Mouse (Mus musculus): ENCODE data around the gene Ces2f. TPM values are rescaled to one million over a fixed set of nuclear protein-coding genes. Genes with fewer than 3 reads are reported as not detected.
A peak's percentile ranks its signal among the peaks of the same experiment; 100 is the strongest.
"Not testable (repeated sequence)": the region's sequence is repeated elsewhere in the genome, so short reads cannot be mapped to it uniquely, and the experiment has no call there.

Gene Ces2f
- total RNA-seq (2021) = under 1 TPM in 1 of 2 experiments, not detected in 1; 0.12 TPM
- long read RNA-seq, experiment 1 = 0 reads
- long read RNA-seq, experiment 2 = 0 reads

DNA sequence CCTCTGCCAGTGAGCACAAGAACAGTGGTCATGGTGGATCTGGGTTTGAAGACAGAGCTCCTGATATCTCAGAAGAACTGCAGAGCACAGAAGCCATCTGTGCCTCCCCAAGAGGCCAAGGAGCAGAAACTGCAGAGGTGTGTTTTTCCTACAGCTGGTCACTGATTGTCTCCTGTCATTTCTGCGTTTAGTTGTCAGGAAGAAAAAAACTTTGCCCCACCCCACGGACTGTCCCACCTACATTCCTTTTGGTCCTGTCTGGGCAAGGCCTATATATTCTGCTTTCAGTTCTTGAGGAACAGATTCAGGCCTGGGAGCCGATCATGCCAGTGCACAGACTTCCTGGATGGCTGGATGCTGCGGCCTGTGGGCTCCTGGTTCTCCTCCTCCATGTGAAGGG, at the start of gene Ces2f:
Ces2f (plus strand) TSS at position 301 of the 400 bp plus-strand sequence.
- no peak for DNase-seq
- intact Hi-C loops (cut with DNase I) = loop anchor here (10.0 kb wide), 1 partner anchor 268 kb away; no protein-coding TSS in a partner anchor

DNA sequence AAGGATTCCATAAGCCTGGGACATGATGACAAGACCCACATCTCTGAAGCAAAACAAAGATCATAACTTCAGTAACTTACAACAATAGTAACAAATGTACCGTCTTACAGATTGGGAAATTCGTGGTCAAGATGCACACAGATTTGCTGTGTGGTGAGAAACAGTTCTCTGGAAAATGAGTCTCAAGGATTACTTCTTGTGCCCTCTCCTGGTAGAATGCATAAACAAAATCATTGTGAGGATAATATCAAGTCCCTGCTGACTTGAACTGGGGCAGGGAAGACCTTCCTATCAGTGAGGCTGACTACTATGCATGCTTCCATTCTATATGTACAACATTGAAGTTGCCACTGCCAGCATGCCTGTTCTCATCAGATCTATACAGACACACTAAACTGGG, 45.4 kb upstream of the Ces2f start:
- intact Hi-C loops (cut with DNase I) = loop anchor here (5.0 kb wide), 1 partner anchor 244 kb away; no protein-coding TSS in a partner anchor
- no peak for DNase-seq

DNA sequence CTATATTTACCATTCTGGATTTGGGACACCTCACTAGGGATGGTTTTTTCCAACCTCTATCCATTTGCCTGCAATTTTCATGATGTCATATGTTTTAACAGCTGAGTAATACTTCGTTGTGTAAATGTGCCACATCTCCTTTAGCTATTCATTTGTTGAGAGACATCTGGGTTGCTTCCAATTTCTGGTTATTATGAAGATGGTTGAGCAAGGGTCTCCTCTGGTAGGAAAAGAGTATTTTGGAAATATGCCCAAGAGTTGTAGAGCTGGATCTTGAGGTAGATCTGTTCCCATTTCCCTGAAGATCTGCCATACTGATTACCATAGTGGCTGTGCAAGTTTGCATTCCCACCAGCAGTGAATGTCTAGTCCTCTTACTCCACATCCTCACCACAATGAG, 40.0 kb upstream of the Ces2f start:
- intact Hi-C loops (cut with DNase I) = no loop called here
- DNase-seq = no peak

DNA sequence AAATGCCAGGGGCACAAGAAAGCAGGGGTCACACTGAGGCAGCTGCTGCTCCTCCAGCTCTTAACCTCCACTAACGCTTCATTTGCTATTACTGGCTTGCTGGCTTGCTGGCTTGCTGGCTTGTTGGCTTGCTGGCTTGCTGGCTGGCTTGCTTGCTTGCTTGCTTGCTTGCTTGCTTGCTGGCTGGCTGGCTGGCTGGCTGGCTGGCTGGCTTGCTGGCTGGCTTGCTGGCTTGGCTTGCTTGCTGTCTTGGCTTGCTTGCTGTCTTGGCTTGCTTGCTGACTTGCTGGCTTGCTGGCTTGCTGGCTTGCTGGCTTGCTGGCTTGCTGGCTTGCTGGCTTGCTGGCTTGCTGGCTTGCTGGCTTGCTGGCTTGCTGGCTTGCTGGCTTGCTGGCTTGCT, 38.1 kb upstream of the Ces2f start:
- peak; percentile 29 to 54 for DNase-seq
- intact Hi-C loops (cut with DNase I) = not testable (repeated sequence)

DNA sequence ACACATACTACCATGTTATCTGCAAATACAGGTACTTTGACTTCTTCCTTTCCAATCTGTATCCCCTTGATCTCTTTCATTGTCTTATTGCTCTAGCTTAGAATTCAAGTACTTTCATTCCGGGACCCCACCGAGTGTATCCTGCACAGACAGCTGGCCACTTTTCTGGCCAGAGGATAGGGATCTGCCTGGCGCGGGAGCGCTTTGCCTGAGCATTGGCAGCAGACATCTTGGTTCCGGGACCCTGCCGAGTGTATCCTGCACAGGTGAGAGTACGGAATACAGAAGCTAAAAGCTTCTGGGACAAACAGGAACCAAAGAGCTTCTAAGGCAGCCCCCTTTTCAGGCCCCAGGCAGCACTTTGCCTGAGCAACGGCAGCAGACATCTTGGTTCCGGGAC, 37.5 kb upstream of the Ces2f start:
- intact Hi-C loops (cut with DNase I) = not testable (repeated sequence)

DNA sequence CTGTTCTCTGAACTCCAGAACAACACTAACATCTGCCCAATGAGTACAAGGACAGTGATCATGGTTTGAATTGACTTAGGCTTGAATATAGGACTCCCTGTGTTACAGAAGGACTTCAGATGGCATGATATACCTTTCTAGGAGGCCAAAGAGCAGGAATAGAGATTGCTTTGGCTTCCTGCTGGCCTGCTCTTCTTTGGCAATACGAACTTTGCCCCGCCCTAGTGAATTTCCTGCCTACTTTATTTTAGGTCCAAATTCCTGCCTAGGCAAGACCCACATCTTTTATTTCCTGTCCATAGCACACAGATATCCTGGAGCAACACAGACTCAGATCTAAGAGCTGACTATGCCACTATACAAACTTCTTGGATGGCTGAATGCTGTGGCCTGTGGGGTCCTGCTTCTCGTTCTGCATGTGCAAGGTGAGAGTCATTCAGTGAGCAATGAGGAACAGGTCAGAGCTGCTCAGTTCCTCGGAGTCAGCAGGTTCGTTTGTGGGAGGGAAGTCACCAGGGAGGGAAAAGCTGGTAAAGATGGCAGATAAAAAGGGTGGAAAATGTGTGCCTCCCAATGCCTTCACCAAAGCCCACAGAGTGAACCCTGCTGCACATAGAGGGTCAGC, 21.1 kb upstream of the Ces2f start, which contains the start of gene Ces2e:
Ces2e (plus strand) TSS at position 289 of the 625 bp plus-strand sequence.
- intact Hi-C loops (cut with DNase I) = no loop called here
- DNase-seq = no peak

More for the DNA sequence above, 37.5 kb upstream of the Ces2f start:
- not testable (repeated sequence) for DNase-seq

DNA sequence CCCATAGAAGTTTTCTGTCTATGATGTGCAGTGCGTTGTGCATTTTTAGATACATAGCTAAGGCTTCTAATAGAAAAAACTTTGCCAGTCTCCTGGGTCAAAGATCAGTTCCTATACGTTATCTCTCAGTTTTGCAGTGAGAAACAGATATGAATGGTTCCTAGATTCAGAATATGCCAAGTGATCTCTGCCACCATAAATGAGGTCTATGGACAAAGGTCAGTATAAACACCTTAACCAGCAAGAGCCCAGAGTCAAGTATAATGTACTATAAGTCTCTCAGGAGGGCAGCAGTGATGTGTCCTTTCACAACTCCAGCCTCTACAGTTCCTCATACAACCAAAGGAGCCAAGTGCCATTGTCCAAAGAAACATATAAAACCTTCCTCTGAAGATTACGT, 19.9 kb upstream of the Ces2f start:
- DNase-seq = no peak

DNA sequence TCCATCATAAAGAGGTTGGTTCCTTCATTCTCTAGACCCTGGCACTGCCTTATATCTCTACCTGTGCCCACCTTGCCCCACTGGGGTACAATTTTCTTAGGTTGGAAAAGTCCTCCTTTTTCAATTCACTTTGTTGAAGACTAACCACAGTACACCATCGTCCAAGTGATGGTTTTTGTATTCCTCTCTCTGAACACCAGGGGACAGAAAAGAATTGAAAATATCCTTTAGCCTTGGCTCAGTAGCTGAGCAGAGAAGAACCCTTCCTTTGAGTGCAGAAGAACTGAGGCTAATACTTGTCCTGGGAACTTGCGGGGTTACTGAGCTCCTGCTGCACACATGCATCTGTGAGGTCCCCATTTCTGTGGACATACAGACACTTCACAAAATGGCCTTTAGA, 2.5 kb upstream of the Ces2f start:
- intact Hi-C loops (cut with DNase I) = loop anchor here (10.0 kb wide), 1 partner anchor 270 kb away; no protein-coding TSS in a partner anchor
- no peak for DNase-seq

More for the DNA sequence above, 19.9 kb upstream of the Ces2f start:
- intact Hi-C loops (cut with DNase I) = no loop called here

DNA sequence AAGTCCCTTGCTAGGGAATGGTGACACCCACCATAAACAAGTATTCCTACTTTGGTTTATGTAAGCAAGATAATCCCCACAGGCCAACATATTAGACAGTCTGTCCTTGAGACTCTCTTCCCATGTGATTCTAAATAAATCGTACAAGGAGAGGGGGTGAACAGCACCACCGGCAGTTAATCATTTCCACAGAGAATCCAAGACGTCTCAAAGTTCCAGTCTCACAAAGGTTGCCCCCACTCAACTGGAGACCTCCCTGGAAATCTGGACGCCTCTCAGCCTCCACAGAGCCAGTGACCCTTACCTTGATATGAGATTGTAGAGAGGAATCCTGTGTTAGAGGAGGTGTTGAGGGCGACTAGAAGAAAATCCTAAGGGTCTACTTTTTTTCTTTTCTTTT, 1.9 kb downstream of the Ces2f start:
- no peak for DNase-seq
- intact Hi-C loops (cut with DNase I) = loop anchor here (10.0 kb wide), 1 partner anchor 266 kb away; no protein-coding TSS in a partner anchor

DNA sequence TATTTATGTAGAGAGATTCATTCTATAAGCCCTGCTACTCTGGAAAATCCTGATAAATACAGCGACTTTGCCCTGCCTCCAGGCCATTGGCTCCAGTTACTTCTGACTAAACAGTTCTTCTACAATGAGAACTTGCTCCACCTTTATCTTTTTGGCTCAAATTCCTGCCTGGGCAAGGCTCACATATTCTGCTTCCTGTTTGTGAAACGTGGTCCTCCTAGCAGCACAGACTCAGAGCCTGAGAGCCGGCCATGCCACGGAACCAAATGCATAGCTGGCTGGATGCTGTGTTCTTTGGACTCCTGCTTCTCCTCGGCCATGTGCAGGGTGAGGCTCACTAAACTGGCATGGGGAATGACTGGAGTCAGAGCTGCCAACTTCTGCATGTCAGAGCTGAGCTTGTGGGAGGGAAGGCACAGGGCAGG, 14.4 kb downstream of the Ces2f start, which contains the start of gene Ces2g:
Ces2g (plus strand) TSS at position 182 of the 425 bp plus-strand sequence.
- peak; percentile 35 to 66 for DNase-seq
- intact Hi-C loops (cut with DNase I) = no loop called here

DNA sequence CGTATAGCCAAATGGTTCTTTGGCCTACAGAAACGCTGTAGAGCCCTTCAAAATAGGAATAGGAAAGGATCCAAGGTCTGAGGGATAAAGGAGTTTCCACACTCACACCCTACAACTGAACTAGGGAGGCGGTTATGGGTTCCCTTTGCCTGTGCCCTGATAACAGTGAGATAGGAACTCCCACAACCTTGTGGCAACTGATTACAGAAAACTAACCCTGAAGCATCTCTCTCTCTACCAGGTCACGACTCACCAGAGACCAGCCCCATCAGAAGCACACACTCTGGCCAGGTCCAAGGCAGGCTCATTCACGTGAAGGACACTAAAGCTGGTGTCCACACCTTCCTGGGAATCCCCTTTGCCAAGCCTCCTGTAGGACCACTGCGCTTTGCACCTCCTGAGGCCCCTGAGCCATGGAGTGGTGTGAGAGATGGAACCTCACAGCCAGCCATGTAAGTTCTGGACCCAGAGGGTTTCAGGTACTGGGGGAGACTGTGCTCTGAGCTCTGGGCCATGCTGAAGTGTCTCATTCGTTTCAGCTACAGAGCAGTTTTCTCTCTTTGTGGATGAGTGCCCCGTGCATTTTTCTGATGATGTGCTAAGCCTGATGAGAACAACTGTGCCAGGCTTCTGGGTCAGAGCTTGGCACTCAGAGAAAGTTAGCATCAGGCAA, 15.2 kb downstream of the Ces2f start:
- intact Hi-C loops (cut with DNase I) = no loop called here
- DNase-seq = no peak

DNA sequence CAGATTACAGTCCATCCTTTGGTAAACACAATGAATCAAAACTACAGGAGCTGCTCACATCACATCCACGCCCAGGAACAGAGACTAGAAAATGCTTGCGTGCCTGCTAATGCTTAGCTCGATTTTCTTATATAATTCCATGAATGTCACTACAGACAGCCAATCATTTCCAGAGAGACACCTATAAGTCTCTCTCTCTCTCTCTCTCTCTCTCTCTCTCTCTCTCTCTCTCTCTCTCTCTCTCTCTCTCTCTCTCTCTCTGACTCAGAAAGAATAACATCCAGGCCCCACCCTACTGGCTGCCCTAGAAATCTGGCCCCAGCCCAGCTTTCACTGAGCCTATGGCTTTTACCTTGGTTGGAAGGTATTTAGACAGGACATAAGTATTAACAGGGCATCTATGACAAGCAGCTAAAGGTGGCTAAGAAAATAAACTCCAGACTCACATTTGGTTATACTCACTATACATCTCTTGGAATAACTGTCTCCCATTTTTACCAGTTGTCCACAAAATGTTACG, 16.3 kb downstream of the Ces2f start:
- intact Hi-C loops (cut with DNase I) = no loop called here
- DNase-seq = no peak

DNA sequence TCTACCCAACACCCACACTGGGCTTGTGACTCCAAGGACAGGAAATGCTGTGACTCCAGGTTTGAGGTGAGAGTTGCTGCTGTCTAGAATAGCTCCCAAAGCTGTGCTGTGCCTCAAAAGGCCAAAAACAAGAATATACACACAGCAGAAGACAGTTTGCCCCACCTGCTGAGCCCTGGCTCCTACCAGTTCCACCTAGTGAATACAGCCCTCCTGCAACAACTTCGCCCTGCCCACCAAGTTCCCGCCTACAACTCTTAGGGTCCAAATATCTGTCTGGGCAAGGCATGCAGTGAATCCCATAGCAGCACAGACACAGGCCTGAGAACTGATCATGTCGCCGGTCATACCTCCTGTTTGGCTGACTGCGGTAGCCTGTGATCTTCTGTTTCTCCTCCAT, 37.0 kb downstream of the Ces2f start:
- intact Hi-C loops (cut with DNase I) = no loop called here
- DNase-seq = no peak

DNA sequence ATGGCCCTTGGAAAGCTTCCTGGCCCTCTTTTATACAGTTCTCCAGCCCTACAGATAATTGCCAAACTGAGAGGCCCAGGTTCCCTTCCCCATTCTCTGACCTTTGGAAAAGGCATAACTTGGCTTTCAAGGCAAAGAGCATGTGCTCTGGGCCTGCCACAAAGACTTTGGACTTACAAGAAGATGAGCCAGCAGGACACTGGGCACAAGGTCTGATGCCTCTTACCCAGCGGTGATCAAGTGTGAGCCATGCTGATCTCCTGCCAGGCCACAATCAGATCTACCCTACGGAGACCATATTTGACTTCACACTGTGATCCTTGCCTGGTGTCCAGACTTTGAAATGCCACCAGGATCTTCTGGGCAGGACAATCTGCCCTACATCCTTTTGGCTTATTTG, 37.8 kb downstream of the Ces2f start:
- intact Hi-C loops (cut with DNase I) = no loop called here
- DNase-seq = no peak

DNA sequence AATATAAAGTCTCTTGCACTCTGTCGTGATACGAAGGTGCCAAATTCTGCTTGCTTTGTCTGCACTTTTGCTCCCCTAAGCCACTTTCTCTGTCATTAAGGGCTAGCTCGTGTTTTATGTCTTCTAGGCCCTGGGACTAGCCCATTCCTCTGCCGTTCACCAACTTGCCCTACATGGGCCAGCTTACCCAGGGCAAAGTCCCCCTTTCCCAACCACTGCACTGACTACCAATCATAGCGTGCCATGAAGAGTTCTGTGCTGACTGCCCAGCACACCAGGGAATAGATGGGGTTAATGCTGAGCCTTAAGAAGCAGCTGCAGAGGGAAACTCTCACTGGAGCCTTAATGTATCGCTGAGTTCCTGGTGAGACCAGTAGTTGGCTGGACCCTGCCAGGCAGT, 51.0 kb downstream of the Ces2f start:
- no peak for DNase-seq
- intact Hi-C loops (cut with DNase I) = no loop called here

DNA sequence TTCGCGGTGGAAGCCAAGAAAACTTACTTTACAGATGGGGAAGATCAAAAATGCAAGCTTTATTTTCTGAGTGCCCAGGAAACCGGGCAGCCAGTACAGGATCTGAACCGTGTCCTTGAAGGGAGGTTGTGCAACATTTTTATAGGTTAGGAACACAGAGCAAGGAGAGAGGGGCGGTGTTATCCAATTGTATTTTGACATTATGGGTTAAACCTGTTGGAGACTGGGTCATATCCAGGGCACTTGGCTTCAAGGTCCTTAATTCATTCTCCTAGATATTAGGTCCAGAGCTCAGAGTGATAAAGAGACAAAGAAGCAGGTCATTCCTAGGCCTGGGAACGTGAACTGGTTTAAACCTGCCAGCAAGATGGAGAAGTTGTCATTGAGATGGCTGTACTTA, 52.0 kb downstream of the Ces2f start:
- intact Hi-C loops (cut with DNase I) = no loop called here

DNA sequence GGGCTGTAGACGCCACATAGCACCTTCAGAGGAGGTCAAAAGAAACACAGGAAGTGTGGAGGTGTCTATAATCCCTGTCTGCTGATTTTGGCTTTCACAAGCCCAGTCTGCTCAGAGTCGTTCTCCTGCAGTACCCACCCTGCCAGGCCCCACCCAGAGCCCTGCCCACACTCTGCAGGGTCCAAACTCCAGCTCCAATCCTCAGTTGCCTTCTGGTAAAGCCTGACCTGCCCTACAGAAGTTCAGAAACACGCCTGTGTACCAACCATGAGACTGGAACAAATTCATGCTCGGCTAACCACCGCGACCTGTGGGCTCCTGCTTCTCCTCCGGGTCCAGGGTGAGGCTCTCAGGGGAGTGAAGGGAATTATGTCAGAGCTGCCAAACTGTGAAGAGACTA, 53.4 kb downstream of the Ces2f start, which contains the start of gene Ces2h:
Ces2h (plus strand) TSS at position 268 of the 400 bp plus-strand sequence.
- intact Hi-C loops (cut with DNase I) = no loop called here
- DNase-seq = no peak

More for the DNA sequence above, 52.0 kb downstream of the Ces2f start:
- no peak for DNase-seq
